Mouse (Mus musculus): ENCODE results near the gene Trim25. TPM values are rescaled to one million over a fixed set of nuclear protein-coding genes. Genes with fewer than 3 reads are reported as not detected.

The Trim25 gene
- polyA plus RNA-seq, 1 experiment from 2014 or later, result 15.9 TPM

DNA sequence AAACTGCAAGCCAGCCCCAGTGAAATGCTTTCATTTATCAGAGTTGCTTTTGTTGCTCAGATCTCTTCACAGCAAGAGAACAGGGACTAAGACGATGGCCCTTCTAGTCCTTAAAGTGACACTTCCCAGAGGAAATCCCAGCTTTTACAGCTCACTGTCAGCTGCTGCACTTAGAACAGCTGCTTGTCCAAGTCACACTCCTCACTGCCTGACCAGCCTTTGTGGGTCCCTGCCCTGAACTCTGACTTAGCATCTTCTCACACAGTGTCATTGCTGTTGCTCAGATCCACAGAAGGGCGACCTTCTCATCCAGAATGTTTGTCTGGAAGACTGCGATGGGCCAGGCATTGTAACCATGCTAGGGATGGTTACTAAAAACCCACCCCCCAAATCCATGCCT, 26.4 kb downstream of the Trim25 start:
- no peaks in the 10 kb centered on the region for H3K9me3 ChIP-seq (ENCODE audit: control insufficient read depth, low read length)
- H3K4me2 ChIP-seq (ENCODE audit: low read length), result no peak overlapping the region
- WGBS, result 72% methylated on average over 3 of the region's 3 CpGs
- no peak for ATAC-seq (ENCODE audit: insufficient number of reproducible peaks, insufficient read depth, low FRiP score, low read depth)
- H3K4me1 ChIP-seq (ENCODE audit: control insufficient read depth in 2 of 2, insufficient read depth in 2 of 2, low read length in 2 of 2), result peaks cover 22 to 41% of the 10 kb centered on the region in 2 experiments
- no peak overlapping the region for H3K9ac ChIP-seq (ENCODE audit: low read length)
- H3K27ac ChIP-seq (replicated peaks in 1 of 2; ENCODE audit: control insufficient read depth in 1 of 2, insufficient read depth in 1 of 2, low read depth in 2 of 2, low read length in 2 of 2), result no peak overlapping the region
- no peaks in the 10 kb centered on the region for H3K27me3 ChIP-seq (ENCODE audit: control insufficient read depth, insufficient read depth, low read length)
- H3K4me3 ChIP-seq (ENCODE audit: control insufficient read depth in 1 of 2, insufficient read depth in 1 of 2, low read depth in 1 of 2, low read length in 2 of 2), result no peak overlapping the region
- no peaks in the 10 kb centered on the region for H3K36me3 ChIP-seq (ENCODE audit: control insufficient read depth, insufficient read depth, low read length)

DNA sequence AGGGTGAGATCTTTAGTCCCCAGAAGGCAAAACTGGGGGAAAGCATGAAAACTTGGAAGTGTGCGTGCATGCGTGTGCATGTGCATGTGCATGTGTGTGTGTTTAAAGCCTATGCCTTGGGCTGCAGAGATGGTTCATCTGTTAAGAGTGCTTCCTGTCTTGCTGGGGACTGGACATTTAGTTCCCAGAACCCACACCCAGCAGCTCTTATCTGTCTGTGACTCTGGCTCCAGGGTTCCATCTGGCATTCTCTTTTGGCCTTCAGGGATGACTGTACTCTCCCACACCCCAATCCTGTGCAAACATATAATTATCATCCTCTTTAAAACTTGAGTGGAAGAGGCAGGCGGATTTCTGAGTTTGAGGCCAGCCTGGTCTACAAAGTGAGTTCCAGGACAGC, 26.9 kb downstream of the Trim25 start:
- Histone ChIP-seq H3K27ac (replicated peaks in 1 of 2; ENCODE audit: control insufficient read depth in 1 of 2, insufficient read depth in 1 of 2, low read depth in 2 of 2, low read length in 2 of 2) (no peak overlapping the region), H3K9ac (ENCODE audit: low read length) (no peak overlapping the region), H3K36me3 (ENCODE audit: control insufficient read depth, insufficient read depth, low read length) (no peaks in the 10 kb centered on the region), H3K27me3 (ENCODE audit: control insufficient read depth, insufficient read depth, low read length) (no peaks in the 10 kb centered on the region), H3K9me3 (ENCODE audit: control insufficient read depth, low read length) (no peaks in the 10 kb centered on the region), H3K4me3 (ENCODE audit: control insufficient read depth in 1 of 2, insufficient read depth in 1 of 2, low read depth in 1 of 2, low read length in 2 of 2) (no peak overlapping the region), H3K4me2 (ENCODE audit: low read length) (no peak overlapping the region), H3K4me1 (ENCODE audit: control insufficient read depth in 2 of 2, insufficient read depth in 2 of 2, low read length in 2 of 2) (peaks cover 18 to 39% of the 10 kb centered on the region in 2 experiments)
- WGBS, result 86% methylated on average over 3 of the region's 3 CpGs
- ATAC-seq (ENCODE audit: insufficient number of reproducible peaks, insufficient read depth, low FRiP score, low read depth), result no peak

DNA sequence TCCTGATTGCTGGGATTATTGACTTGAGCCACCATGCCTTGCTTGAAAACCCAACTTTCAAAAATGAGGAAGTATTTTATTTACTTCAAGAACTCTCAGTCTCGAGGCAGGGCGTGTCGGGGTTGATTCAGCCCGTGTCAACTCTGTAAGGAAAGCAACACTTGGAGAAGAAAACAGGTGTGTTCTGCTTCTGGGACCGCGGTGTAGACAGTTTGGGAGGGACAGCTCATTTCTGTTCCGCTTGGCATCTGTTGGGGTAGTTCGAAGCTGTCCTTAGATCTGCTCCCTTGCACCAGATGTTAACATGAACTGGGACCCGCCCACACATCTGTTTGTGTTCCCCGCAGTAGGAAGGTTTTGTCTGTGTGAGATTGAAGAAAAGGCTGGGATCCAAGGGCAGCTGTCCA, 28.8 kb downstream of the Trim25 start:
- Histone ChIP-seq H3K27ac (replicated peaks in 1 of 2; ENCODE audit: control insufficient read depth in 1 of 2, insufficient read depth in 1 of 2, low read depth in 2 of 2, low read length in 2 of 2) (no peak overlapping the region), H3K4me2 (ENCODE audit: low read length) (no peak overlapping the region), H3K36me3 (ENCODE audit: control insufficient read depth, insufficient read depth, low read length) (no peaks in the 10 kb centered on the region), H3K9ac (ENCODE audit: low read length) (no peak overlapping the region), H3K4me1 (ENCODE audit: control insufficient read depth in 2 of 2, insufficient read depth in 2 of 2, low read length in 2 of 2) (peaks cover 14 to 29% of the 10 kb centered on the region in 2 experiments), H3K27me3 (ENCODE audit: control insufficient read depth, insufficient read depth, low read length) (no peaks in the 10 kb centered on the region), H3K9me3 (ENCODE audit: control insufficient read depth, low read length) (0 out of 2 replicates have a peak, but pooled peaks cover 2% of the 10 kb centered on the region), H3K4me3 (ENCODE audit: control insufficient read depth in 1 of 2, insufficient read depth in 1 of 2, low read depth in 1 of 2, low read length in 2 of 2) (no peak overlapping the region)
- WGBS, result 71% methylated on average over 10 of the region's 10 CpGs
- no peak for ATAC-seq (ENCODE audit: insufficient number of reproducible peaks, insufficient read depth, low FRiP score, low read depth)

GRCm38 (mm10) chr11:89028871-89029405, 29.8 kb downstream of the Trim25 start:
- H3K36me3 ChIP-seq (ENCODE audit: control insufficient read depth, insufficient read depth, low read length), result no peaks in the 10 kb centered on the region
- no peak overlapping the region for H3K4me3 ChIP-seq (ENCODE audit: control insufficient read depth in 1 of 2, insufficient read depth in 1 of 2, low read depth in 1 of 2, low read length in 2 of 2)
- 13% methylated on average over 10 of the region's 10 CpGs for WGBS
- H3K27ac ChIP-seq (replicated peaks in 1 of 2; ENCODE audit: control insufficient read depth in 1 of 2, insufficient read depth in 1 of 2, low read depth in 2 of 2, low read length in 2 of 2), result peak overlapping the region; percentile 27 to 61; a peak in 2 of 4 replicates
- H3K4me2 ChIP-seq (ENCODE audit: low read length), result no peak overlapping the region; the same call in 1 of the 2 replicates
- peak; percentile 53 for ATAC-seq (ENCODE audit: insufficient number of reproducible peaks, insufficient read depth, low FRiP score, low read depth)
- H3K4me1 ChIP-seq (ENCODE audit: control insufficient read depth in 2 of 2, insufficient read depth in 2 of 2, low read length in 2 of 2), result peaks cover 11 to 23% of the 10 kb centered on the region in 2 experiments
- no peak overlapping the region for H3K9ac ChIP-seq (ENCODE audit: low read length)
- H3K9me3 ChIP-seq (ENCODE audit: control insufficient read depth, low read length), result 0 out of 2 replicates have a peak, but pooled peaks cover 2% of the 10 kb centered on the region
- no peaks in the 10 kb centered on the region for H3K27me3 ChIP-seq (ENCODE audit: control insufficient read depth, insufficient read depth, low read length)

DNA sequence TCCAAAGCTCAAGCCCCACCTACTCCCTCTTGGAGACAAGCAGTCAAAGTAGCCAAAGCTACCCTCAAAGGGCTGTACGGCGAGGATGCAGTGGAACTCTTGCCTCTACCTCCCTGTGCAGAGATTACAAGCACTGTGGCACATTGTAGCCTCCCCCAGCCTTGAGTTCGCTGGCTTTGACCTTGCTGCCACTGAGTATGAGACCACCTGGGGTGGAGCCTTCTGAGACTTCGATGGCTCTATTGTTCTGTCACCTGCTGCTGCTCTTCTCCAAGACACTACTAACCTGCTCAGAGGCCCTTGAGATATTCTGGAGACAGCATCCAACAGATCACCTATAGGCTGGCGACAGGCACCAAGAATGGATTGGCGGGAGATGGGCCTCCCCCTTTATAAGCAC, 31.4 kb downstream of the Trim25 start:
- Histone ChIP-seq H3K4me2 (ENCODE audit: low read length) (no peak overlapping the region), H3K36me3 (ENCODE audit: control insufficient read depth, insufficient read depth, low read length) (no peaks in the 10 kb centered on the region), H3K27ac (replicated peaks in 1 of 2; ENCODE audit: control insufficient read depth in 1 of 2, insufficient read depth in 1 of 2, low read depth in 2 of 2, low read length in 2 of 2) (no peak overlapping the region), H3K4me3 (ENCODE audit: control insufficient read depth in 1 of 2, insufficient read depth in 1 of 2, low read depth in 1 of 2, low read length in 2 of 2) (no peak overlapping the region), H3K9ac (ENCODE audit: low read length) (no peak overlapping the region), H3K4me1 (ENCODE audit: control insufficient read depth in 2 of 2, insufficient read depth in 2 of 2, low read length in 2 of 2) (peaks cover 6 to 15% of the 10 kb centered on the region in 2 experiments), H3K9me3 (ENCODE audit: control insufficient read depth, low read length) (0 out of 2 replicates have a peak, but pooled peaks cover 2% of the 10 kb centered on the region), H3K27me3 (ENCODE audit: control insufficient read depth, insufficient read depth, low read length) (no peaks in the 10 kb centered on the region)
- no peak for ATAC-seq (ENCODE audit: insufficient number of reproducible peaks, insufficient read depth, low FRiP score, low read depth)
- WGBS, result 83% methylated on average over 6 of the region's 6 CpGs

GRCm38 (mm10) chr11:89031189-89031588, 32.0 kb downstream of the Trim25 start:
- no peak overlapping the region for H3K4me3 ChIP-seq (ENCODE audit: control insufficient read depth in 1 of 2, insufficient read depth in 1 of 2, low read depth in 1 of 2, low read length in 2 of 2)
- ATAC-seq (ENCODE audit: insufficient number of reproducible peaks, insufficient read depth, low FRiP score, low read depth), result no peak
- WGBS, result 55% methylated on average over 1 of the region's 1 CpGs
- no peaks in the 10 kb centered on the region for H3K36me3 ChIP-seq (ENCODE audit: control insufficient read depth, insufficient read depth, low read length)
- H3K4me2 ChIP-seq (ENCODE audit: low read length), result no peak overlapping the region
- 0 out of 2 replicates have a peak, but pooled peaks cover 2% of the 10 kb centered on the region for H3K9me3 ChIP-seq (ENCODE audit: control insufficient read depth, low read length)
- H3K27me3 ChIP-seq (ENCODE audit: control insufficient read depth, insufficient read depth, low read length), result no peaks in the 10 kb centered on the region
- no peak overlapping the region for H3K9ac ChIP-seq (ENCODE audit: low read length)
- H3K27ac ChIP-seq (replicated peaks in 1 of 2; ENCODE audit: control insufficient read depth in 1 of 2, insufficient read depth in 1 of 2, low read depth in 2 of 2, low read length in 2 of 2), result no peak overlapping the region
- H3K4me1 ChIP-seq (ENCODE audit: control insufficient read depth in 2 of 2, insufficient read depth in 2 of 2, low read length in 2 of 2), result peaks cover 6 to 15% of the 10 kb centered on the region in 2 experiments

- H3K9ac ChIP-seq (ENCODE audit: low read length), result no peak overlapping the region
- no peak overlapping the region for H3K27ac ChIP-seq (replicated peaks in 1 of 2; ENCODE audit: control insufficient read depth in 1 of 2, insufficient read depth in 1 of 2, low read depth in 2 of 2, low read length in 2 of 2)
- no peak for ATAC-seq (ENCODE audit: insufficient number of reproducible peaks, insufficient read depth, low FRiP score, low read depth)
- no peaks in the 10 kb centered on the region for H3K27me3 ChIP-seq (ENCODE audit: control insufficient read depth, insufficient read depth, low read length)
- no peaks in the 10 kb centered on the region for H3K4me1 ChIP-seq (ENCODE audit: control insufficient read depth in 2 of 2, insufficient read depth in 2 of 2, low read length in 2 of 2)
- 0 out of 2 replicates have a peak, but pooled peaks cover 2% of the 10 kb centered on the region for H3K9me3 ChIP-seq (ENCODE audit: control insufficient read depth, low read length)
- H3K4me3 ChIP-seq (ENCODE audit: control insufficient read depth in 1 of 2, insufficient read depth in 1 of 2, low read depth in 1 of 2, low read length in 2 of 2), result no peak overlapping the region
- H3K36me3 ChIP-seq (ENCODE audit: control insufficient read depth, insufficient read depth, low read length), result peaks cover 27% of the 10 kb centered on the region
- H3K4me2 ChIP-seq (ENCODE audit: low read length), result no peak overlapping the region
These were observed 35.4 kb downstream of the Trim25 start for GRCm38 (mm10) chr11:89034592-89034991.

GRCm38 (mm10) chr11:89035552-89035951, 36.4 kb downstream of the Trim25 start:
- ATAC-seq (ENCODE audit: insufficient number of reproducible peaks, insufficient read depth, low FRiP score, low read depth), result no peak
- no peak overlapping the region for H3K4me3 ChIP-seq (ENCODE audit: control insufficient read depth in 1 of 2, insufficient read depth in 1 of 2, low read depth in 1 of 2, low read length in 2 of 2)
- 0 out of 2 replicates have a peak, but pooled peaks cover 2% of the 10 kb centered on the region for H3K9me3 ChIP-seq (ENCODE audit: control insufficient read depth, low read length)
- H3K27me3 ChIP-seq (ENCODE audit: control insufficient read depth, insufficient read depth, low read length), result no peaks in the 10 kb centered on the region
- H3K9ac ChIP-seq (ENCODE audit: low read length), result no peak overlapping the region
- H3K36me3 ChIP-seq (ENCODE audit: control insufficient read depth, insufficient read depth, low read length), result peaks cover 37% of the 10 kb centered on the region
- H3K4me1 ChIP-seq (ENCODE audit: control insufficient read depth in 2 of 2, insufficient read depth in 2 of 2, low read length in 2 of 2), result no peaks in the 10 kb centered on the region
- no peak overlapping the region for H3K27ac ChIP-seq (replicated peaks in 1 of 2; ENCODE audit: control insufficient read depth in 1 of 2, insufficient read depth in 1 of 2, low read depth in 2 of 2, low read length in 2 of 2)
- no peak overlapping the region for H3K4me2 ChIP-seq (ENCODE audit: low read length)
- 72% methylated on average over 3 of the region's 3 CpGs for WGBS
